Mouse (Mus musculus) central nervous system, embryonic 14 days (tissue): ENCODE results near the gene Olfr406. TPM values are rescaled to one million over a fixed set of nuclear protein-coding genes. Genes with fewer than 3 reads are reported as not detected.

ENCODE experiments used
- polyA plus RNA-seq: library from polyadenylated mRNA; depleted of rRNA; stranded (reverse); fragments of >200 nt; gene quantifications from 2 replicates; pipeline ENCODE4 v1.2.3, GENCODE M21; 2012; rRNA removed

The Olfr406 gene
- not detected in 2 replicates for polyA plus RNA-seq

DNA sequence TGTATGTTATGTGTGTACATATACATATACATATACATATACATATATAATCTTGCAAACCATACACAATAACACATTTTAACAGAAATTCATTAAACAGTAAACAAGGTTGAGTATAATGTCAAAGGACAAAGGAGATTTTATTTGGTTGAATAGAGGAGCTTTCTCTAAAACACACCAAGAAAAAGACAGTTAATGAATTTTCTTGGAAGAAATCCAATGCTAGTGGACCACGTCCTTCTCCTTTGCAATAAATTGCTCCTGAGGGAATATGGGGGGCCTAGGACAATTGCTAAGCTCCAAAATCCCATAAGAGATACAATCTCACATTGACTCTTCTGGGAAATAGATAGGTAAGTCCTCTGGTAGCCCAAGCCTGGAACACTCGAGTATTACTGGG lies at the start of gene Olfr406:
Gene Olfr406 (plus strand): TSS at position 301 of the 400 bp plus-strand sequence.

DNA sequence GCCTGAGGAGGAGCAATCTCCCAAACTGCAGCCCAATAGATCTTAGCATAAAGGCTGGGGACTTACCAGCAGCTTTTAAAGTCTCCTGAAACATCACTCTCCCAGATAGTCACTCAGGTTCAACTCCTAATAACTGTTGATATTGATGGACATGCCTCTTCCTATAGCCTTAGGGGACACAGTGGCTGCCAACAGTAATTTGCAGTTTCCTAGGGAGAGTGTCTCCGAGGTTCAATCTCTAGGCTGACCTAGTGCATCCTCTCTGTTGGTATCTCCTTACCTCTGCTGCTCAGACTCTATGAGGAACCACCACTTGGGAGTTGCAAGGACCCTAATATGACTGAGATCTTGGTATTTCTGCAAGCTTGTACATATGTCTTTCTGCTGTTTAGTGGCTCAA lies 48.3 kb upstream of the Olfr406 start, which contains the start of gene Olfr43:
Gene Olfr43 (minus strand): TSS at position 101 of the 400 bp plus-strand sequence.

DNA sequence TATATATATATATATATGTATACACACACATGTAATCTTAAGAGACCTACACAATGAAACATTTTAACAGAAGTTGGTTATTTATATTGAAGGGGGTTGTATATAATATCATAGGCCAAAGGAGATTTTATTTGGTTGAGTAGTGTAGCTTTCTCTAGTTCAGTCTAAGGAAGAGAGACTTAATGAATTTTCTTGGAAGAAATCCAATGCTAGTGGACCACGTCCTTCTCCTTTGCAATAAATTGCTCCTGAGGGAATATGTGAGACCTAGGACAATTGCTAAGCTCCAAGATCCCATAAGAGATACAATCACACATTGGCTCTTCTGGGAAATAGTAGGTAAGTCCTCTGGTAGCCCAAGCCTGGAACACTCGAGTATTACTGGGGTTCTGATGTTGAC lies 23.8 kb downstream of the Olfr406 start, which contains the start of gene Olfr59:
Gene Olfr59 (plus strand): TSS at position 301 of the 400 bp plus-strand sequence.

Other genes with a start within 250 kb of the Olfr406 start
- gene Olfr139, start 203.3 kb upstream of the Olfr406 start, polyA plus RNA-seq, result not detected in 2 replicates
- not detected in 2 replicates for gene Olfr399, start 203.2 kb upstream of the Olfr406 start, polyA plus RNA-seq
- gene Zfp616, start 189.9 kb upstream of the Olfr406 start, polyA plus RNA-seq, result not detected in 2 replicates
- gene Olfr401, start 146.1 kb upstream of the Olfr406 start, polyA plus RNA-seq, result not detected in 2 replicates
- not detected in 2 replicates for gene Olfr402, start 106.3 kb upstream of the Olfr406 start, polyA plus RNA-seq
- gene Olfr403, start 73.6 kb upstream of the Olfr406 start, polyA plus RNA-seq, result not detected in 2 replicates
- not detected in 2 replicates for gene Olfr43, start 48.4 kb upstream of the Olfr406 start, polyA plus RNA-seq
- not detected in 2 replicates for gene Olfr59, start 23.9 kb downstream of the Olfr406 start, polyA plus RNA-seq
- not detected in 2 replicates for gene Olfr410, start 78.2 kb downstream of the Olfr406 start, polyA plus RNA-seq
- not detected in 2 replicates for gene Olfr411, start 92.8 kb downstream of the Olfr406 start, polyA plus RNA-seq
- gene Olfr412, start 102.3 kb downstream of the Olfr406 start, polyA plus RNA-seq, result not detected in 2 replicates